Mouse (Mus musculus): ENCODE data around the gene Prdx1.
"Not testable (repeated sequence)": the region's sequence is repeated elsewhere in the genome, so short reads cannot be mapped to it uniquely, and the experiment has no call there.

Gene Prdx1

DNA sequence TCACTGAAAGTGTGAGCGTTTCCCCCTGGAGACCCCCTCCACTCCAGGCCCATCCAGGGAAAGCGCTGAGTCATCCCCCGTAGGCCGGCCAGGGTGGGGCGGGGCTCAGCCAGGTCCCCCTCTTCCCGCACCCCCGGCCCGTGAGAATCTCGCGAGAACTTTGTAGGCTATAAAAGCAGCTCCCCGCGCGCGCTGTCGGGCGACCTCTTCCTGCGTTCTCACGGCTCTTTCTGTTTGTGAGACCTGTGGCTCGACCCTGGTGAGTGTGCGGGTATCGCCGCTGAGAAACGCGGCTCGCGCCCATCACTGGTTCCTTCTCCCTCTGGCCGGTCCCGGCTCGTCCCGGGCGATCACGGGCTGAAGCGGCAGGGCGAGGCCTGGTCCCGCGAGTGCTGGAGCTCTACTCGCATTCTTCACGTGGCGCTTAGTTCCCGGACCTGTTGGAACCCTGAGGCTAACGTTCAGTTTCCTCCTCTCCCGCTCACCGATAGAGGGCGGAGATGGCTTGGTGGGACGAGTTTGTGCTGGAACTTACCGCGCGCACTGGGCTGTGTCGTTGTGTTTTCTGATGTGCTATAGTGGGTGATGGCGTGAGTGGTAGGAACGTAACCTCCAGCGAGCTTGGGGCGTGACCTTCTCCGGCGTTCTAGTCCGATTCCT is at the start of gene Prdx1:
Prdx1 (plus strand) TSS at position 143 of the 660 bp plus-strand sequence.
- peak; percentile 98 for DNase-seq

DNA sequence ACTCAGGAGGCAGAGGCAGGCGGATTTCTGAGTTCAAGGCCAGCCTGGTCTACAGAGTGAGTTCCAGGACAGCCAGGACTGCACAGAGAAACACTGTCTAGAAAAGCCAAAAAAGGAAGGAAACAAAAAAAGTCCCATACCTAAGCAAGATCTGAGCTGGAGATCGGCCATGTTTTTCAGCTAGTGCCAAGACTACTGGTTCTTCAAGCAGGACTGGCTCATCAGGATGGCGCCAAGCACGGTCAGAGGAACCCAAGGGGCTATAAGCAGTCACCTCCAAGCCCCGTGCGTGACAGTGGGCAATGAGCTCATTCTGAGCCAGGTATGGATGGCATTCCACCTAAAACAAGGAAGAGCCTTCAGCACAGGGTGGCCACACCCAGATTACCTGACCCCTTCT is 46.5 kb upstream of the Prdx1 start:
- no peak for DNase-seq

DNA sequence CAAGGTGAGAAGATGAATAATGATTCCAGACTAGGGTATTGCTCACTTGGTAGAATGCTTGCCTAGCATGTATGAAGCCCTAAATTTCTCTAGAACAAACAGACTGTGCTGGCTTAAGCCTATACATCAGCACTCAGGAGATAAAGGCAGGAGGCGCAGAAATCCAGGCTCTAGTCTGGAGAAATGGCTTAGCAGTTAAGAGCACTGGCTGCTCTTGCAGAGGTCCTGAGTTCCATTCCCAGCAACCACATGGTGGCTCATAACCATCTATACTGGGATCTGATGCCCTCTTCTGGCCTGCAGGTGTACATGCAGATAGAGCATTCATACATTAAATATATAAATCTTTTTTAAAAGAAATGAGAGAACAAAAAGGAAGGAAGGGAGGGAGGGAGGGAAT is 43.3 kb upstream of the Prdx1 start:
- DNase-seq = no peak

DNA sequence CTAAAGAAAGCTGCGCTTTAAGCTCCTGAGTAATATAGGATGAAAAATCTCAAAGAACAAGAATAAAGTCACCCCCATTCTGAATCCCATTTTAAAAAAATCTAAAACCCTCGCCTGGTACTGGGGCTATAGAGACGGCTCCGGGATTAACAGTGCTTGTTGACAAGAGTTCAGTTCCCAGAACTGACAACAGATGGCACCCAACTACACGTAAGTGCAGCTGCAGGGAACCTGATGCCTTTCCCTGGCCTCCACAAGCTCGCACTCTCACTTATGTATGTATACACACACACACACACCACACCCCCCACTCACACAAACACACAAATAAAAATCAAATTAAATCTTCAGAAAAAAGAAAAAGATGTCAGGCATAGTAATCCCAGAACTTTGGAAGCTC is 41.0 kb upstream of the Prdx1 start:
- peak; percentile 44 for DNase-seq

DNA sequence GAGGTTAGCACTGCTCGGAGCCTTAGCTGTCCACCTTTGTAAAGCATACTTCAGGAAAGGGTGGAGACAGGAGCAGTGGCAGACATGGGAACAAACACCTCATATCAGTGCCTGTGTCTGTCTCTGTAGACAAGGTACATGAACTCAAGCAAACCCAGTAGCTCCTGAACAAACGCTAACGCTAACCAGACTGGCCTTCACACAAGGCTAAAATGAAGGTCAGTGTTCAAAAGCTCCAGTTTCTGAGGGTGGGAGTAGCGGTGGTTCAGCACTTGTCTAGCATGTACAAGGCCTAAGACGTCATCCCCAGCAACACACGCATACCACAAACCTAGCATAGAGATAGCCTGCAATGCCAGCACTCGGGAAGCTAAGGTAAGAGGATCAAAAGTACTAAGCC is 39.7 kb upstream of the Prdx1 start:
- DNase-seq = no peak

DNA sequence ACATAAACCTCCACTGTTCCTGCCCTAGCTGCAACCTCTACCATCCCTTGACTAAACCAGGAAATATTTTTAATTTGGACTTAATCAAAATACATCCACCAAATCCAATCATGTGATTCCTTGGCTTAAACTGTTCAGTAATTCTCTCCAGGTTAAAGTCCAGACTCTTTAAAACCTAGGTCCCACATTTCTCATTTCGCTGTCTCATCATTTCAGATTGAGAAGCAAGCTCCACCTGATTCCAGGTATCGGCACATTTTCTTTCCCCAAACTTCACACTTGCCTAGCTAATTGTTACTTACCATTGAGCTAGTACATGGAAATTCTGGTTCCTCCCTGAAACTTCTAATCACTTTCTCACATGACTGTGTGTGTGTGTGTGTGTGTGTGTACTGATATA is 35.9 kb upstream of the Prdx1 start:
- DNase-seq = no peak

DNA sequence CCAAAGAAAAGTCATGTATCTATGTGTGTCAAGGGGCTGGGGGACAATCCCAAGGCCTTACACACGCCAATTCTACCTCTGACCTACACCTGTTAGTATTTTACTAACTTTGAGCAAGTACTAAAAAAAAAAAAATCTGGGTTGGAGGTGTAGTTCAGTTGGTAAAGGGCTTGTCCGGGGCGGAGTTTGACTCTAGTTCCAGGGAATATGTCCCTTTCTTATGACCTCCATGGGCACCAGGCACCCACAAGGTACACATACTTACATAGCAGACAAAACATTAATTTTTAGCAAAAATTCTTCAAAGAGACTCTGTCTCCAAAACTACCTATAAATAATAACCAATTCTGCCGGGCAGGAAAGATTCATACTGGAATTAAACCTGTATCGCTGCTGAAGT is 35.0 kb upstream of the Prdx1 start:
- DNase-seq = no peak

DNA sequence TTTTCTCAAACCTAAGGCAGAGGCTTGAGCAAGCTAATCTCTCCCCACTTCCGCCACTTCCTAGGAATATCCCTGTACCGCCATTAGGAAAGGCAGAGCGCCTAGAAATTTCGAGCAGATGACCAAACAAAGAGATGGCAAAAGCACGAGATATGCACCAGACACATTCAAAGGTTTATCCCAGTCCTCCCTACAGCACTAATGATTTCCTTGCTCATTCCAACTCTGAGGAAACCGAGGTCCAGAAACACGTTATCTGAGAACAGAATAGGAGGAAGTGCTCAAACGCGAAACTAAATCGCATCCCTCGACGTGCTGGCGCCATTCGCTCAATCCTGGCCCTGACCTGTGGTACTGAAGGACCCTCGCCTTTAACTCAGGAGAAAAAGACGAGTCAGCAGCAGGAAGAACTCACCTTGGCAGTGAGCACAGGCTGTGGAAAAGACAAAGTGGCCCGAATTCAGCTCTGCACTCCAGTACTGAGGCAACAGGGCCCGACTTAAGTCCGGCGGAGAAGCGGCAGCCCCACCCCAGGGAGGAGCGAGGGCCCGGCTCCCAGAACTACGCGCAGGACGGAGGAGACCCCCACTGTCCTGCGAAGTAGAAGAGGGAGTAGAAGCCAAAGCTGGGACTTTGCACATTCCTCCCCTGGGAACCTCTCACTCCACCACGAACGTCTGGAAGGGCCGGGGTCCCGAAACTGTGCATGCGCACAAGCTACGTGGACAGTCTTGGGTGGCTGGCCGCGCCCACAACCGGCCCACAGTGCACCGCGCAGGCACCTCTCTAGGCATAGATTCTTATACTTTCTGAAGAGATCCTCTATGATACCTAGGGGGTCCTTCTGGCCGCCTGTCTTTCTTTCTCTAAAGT is 34.2 kb upstream of the Prdx1 start, which contains the start of gene Akr1a1:
Akr1a1 (minus strand) TSS at position 757 of the 873 bp plus-strand sequence.
- DNase-seq = peak; percentile 92

DNA sequence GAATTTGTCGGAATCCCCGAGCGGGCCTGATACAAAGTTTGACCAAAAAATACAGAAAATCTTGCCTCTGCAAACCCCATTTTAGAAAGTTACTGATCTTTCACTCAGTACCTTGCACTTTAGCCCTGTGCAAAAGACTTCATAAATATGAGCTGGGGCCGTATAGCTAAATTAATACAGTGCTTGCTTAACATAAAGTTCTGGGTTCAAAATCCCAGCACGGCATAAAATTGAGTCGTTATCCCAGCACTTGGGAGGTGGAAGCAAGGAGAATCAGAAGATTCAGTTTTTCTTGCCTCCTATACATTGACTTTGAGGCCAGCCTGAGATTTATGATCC is 33.6 kb upstream of the Prdx1 start:
- DNase-seq = no peak

DNA sequence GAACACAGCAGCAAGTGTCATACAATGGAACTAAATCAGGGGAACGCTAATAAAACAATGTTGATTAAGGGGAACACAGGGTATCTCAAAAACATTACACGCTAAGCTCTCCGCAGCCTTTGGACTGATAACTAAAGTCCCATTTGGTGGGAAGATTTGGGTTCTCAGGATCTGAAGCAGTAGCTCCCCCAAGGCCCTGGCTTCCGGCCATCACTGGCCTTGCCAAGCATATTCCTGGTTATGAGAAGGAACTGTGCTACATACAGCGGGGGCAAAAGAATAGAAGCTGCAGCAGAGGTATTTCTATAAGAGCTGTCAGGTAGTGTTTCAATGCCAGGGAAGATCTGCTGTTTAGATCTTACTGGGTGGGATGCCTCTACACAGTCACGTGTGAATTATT is 32.1 kb upstream of the Prdx1 start:
- no peak for DNase-seq

DNA sequence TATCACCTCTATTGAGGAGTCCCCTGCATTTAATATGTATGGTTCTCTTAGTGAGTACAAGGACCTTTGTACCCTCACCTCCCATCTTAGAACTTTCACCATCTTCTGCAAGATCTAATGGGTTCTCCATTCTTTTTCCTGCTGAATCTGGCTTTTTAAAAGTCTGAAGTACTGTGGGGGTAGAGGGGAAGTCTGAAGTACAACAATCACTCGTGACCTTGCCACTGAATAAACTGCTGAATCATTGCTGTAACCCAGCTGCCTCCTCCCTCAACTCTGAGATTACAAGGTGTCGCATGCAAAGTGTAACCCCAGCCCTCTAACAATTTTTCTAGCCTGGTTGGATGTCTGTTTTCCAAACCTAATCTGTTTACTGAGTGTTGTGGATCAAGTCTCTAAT is 30.2 kb upstream of the Prdx1 start:
- no peak for DNase-seq

DNA sequence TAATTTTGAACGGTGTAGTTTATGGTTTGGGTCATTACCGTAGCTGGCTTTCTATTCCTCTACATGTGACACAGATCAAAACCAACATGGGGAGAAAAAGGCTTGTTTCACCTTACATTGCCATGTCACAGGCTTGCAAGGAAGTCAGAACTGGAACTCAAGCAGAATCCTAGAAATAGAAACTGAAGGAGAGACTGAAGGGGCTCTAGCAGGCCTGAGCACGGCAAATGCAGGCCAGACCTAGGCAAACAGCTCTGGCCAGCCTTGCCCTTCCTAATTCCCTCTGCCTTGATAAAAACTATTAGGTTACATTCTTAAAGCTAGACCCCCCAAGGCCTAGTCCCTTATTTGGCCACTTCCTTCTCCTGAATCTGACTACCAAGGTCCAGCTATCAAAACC is 29.7 kb upstream of the Prdx1 start:
- DNase-seq = no peak

DNA sequence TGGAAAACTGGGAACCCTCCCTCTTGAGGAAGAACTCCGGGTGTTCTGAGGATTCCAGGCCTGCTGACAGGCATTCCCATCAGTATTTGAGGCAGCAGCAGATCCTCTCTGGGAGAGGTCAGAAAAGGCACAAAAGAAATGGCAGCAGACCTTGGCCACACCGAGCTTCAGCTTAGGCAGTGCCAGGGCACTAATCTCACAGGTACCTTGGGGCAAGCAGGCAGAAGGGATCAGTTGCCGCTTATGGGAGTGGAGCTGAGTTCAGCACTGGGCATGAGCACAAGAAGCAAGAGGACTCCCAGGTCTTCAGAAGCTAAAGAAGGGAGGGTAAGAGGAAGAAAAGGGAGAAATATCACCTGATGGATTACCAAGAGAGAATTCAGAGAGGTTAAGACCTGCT is 27.4 kb upstream of the Prdx1 start:
- no peak for DNase-seq

DNA sequence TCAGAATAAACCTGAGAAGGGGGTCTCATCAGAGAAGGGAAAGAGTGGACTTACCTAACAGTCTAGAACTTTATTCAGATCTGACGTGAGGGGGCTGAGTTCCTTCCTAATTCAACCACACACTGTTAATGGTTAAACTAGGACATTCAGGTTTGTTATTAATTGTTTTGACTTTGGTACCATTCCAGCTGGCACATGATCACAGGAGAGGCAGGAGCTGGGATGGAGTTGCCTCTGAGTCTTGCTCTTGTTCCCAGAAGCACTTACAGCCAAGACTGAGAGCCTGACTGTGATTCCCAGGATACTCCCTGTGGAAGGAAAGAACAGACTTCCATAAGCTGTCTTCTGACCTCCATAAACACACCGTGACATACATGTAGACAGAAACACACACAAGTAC is 25.9 kb upstream of the Prdx1 start:
- no peak for DNase-seq

DNA sequence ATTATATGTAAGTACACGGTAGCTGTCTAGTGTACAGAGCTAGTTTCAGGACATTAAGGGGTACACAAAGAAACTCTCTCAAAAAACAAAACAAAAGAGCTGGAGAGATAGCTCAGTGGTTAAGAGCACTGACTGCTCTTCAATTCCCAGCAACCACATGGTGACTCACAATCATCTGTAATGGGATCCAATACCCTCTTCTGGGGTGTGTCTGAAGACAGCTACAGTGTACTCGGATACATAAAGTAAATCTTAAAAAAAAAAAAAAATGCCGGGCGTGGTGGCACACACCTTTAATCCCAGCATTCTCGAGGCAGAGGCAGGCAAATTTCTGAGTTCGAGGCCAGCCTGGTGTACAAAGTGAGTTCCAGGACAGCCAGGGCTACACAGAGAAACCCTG is 25.4 kb upstream of the Prdx1 start:
- DNase-seq = not testable (repeated sequence)

DNA sequence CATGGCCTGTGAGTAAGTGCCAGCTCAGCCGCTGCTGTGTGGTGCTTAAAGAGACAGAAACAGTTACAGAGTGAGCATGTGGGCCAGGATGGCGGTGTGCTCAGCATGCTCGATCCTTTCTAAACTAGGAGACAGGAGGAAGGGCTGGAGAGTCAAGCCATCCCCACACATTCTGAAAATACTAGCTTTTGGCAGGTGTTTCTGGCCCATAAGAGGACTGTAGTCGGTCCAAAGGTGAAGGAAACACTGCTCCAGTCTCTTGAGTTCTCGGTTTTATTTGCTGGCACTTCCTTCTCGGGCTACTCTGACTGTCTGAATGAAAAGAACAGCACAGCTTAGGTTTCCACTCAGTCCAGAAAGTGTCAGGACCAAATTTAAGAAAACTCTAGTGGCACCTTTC is 24.5 kb upstream of the Prdx1 start:
- DNase-seq = no peak

DNA sequence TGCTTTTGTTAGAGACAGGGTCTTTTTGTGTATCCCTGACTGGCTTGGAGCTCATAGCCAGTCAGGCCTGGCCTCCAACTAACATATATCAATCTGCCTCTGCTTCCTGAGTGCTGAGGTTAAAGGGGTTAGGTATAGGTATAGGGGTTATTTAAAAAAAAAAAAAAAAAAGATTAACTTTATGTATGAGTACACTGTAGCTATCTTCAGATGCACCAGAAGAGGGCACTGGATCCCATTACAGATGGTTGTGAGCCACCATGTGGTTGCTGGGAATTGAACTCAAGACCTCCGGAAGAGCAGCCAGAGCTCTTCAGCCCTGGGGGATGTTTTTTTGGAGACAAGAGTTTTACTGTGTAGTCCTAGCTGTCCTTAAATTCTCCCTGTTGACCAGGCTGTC is 23.3 kb upstream of the Prdx1 start:
- DNase-seq = no peak

DNA sequence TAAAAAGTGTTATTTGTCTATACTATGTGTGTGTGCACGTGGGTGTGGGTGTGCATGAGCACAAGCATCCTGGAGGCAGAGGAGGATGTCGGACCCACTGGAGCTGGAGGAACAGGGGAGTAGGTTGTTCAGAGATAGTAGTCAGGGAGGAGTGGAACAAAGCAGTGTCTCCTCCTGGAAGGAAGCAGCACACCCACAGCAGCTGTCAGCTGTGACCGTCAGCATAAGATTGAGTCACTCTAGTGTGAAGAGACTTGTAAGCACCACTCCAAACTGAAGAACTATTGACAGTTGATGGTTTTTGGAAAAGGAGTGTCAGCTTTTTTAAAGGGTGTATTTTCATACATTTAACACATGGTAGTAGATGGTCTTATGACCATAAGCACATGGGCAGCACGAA is 18.7 kb upstream of the Prdx1 start:
- DNase-seq = no peak

DNA sequence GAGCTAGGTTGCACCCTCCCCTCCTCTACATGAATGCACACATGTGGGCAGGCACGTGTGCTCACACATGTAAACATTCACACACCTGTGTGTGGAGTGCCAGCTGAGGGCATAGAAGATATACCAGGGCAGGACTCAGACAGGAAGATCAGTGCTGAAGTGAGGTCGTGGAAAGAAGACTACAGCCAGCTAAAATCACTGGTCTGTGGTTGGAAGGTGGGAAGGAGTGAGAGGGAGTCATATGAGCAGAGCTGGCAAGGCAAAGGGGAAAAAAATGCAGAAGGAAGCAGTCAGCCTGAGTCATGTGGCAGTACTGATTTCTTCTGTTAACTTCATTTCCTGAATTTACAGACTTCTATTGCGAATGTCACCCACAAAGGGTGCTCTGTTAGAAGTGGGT is 17.2 kb upstream of the Prdx1 start:
- DNase-seq = no peak

DNA sequence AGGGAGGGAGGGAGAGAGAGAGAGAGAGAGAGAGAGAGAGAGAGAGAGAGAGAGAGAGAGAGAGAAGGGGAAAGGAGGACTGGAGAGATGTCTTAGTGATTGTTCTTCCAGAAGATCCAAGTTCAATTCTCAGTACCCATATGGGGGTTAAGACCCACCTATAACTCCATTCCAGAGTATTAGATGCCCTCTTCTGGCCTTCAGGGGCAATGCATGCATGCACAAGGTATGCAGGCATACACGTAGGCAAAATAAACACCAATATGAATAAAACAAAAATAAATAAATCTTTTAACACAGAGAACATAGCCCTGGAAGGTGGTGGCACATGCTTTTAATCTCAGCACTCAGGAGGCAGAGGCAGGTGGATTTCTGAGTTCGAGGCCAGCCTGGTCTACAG is 16.1 kb upstream of the Prdx1 start:
- DNase-seq = peak; percentile 50

DNA sequence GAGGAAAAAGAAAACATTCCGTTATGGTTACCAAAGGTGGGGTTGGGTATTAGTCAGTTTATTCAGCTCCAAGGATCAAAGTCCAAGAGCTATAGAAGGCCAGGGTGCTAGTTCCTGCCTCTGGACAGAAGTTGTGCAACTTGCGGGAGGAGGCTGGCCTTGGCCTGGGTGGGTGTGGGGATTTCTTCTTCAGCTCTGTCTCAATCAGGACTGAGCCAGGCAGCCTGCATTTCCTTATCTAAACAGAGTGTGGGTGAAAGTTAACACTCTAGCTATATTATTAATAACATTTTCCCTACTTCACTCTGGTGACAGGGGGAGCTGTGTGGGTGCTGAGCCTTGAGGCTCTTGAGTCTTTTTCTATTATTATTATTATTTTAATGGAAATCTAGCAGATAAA is 12.6 kb upstream of the Prdx1 start:
- no peak for DNase-seq

DNA sequence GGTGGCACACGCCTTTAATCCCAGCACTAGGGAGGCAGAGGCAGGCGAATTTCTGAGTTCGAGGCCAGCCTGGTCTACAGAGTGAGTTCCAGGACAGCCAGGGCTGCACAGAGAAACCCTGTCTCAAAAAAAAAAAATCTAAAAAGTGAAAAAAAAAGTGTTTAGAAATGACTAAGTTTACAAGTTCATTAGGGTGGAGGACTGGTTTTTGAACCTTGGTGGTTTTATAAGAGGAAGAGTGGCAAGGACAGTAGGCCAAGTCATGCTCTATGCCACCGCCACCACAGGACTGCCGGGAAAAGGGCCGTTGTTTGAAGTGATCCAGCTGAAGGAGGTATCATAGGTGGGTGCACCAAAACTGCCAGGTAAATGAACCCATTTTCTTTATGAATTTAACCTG is 10.6 kb upstream of the Prdx1 start:
- DNase-seq = not testable (repeated sequence)

DNA sequence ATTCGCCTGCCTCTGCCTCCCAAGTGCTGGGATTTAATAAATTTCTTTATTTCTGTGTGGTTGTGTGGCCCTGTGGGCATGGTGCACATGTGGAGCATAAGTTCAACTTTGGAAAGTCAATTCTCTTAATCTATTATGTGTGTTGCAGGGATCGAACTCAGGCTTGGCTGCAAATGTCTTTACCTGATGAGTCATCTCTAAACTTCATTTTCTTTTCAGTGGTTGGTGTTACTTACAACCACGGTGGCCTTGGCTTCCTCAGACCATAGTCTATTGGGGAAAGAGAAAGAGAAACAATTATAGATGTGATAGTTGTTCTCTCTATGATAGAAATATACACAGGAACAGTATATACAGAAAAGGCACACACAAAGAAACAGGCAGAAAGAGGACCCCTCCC is 9.3 kb upstream of the Prdx1 start:
- DNase-seq = no peak

DNA sequence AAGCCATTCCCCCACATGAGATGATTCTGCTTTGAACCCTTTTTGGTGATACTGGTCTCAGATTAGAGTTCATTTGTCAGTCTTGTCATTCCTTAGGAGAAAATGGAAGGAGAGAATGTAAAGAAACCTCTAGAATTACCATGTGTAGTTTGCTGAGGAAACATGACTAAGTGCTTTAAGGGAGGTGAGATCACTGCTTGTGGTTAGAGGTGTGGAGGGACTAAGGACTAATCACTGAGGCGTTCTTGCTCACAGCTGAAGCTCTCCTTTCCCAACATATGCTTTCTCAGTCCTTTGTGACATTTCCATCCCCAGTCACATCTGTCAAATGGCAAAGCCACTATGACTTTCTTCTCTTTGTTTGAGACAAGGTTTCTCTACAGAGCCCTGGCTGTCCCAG is 7.5 kb upstream of the Prdx1 start:
- DNase-seq = no peak

DNA sequence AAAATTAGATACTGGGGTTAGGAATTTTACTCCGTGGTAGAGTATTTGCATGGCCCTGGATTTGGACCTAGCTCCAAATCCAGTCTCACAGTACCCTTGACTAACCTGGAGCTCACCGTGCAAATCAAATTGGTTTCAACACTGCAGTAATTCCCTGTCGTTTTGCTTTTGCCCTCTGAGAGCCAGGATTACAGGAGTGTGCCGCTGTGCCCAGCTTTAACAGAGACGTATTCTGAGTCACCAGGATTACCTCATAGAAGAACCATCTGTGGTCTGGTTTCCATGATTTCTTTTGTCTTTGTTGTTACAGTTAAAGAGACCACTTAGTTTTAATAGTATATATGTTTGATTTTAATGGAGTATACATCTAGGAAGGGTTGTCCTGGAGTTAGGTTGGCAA is 6.2 kb upstream of the Prdx1 start:
- DNase-seq = no peak

Data from thymus, postnatal 14 days (tissue).